Mouse (Mus musculus) left cerebral cortex, postnatal 4 days (tissue): ENCODE measurements around the gene Olfr875. TPM values are rescaled to one million over a fixed set of nuclear protein-coding genes. Genes with fewer than 3 reads are reported as not detected.

Experiments
- total RNA-seq, 2 experiments: library from RNA; stranded (reverse); gene quantifications; 2 replicates each; pipeline ENCODE4 v1.2.3; 2021

The Olfr875 gene
- total RNA-seq, 2 experiments from 2014 or later, result not detected

Other genes starting within 250 kb of the Olfr875 start
- 10 to 100 TPM; 30.8 to 30.9 TPM for gene Esam, start 243.8 kb upstream of the Olfr875 start, total RNA-seq
- 1 to 10 TPM; 3.4 TPM for gene Vsig2, start 232.6 kb upstream of the Olfr875 start, total RNA-seq
- 100 to 1,000 TPM; 616 to 622 TPM for gene Nrgn, start 219.0 kb upstream of the Olfr875 start, total RNA-seq
- 10 to 100 TPM; 10.5 to 11.1 TPM for gene Siae, start 216.2 kb upstream of the Olfr875 start, total RNA-seq
- 1 to 10 TPM; 1.3 to 1.6 TPM for gene Spa17, start 158.1 kb upstream of the Olfr875 start, total RNA-seq
- 10 to 100 TPM; 57.0 to 60.5 TPM for gene Tbrg1, start 114.5 kb upstream of the Olfr875 start, total RNA-seq
- gene Panx3, start 102.6 kb upstream of the Olfr875 start, total RNA-seq, result not detected
- gene Olfr160, start 55.6 kb upstream of the Olfr875 start, total RNA-seq, result not detected
- not detected for gene Olfr874, start 26.8 kb upstream of the Olfr875 start, total RNA-seq
- gene Olfr876, start 31.2 kb downstream of the Olfr875 start, total RNA-seq, result not detected
- gene Olfr877, start 82.4 kb downstream of the Olfr875 start, total RNA-seq, result not detected
- gene Olfr145, start 124.9 kb downstream of the Olfr875 start, total RNA-seq, result not detected
- gene Olfr878, start 146.0 kb downstream of the Olfr875 start, total RNA-seq, result not detected
- not detected for gene Olfr881, start 220.0 kb downstream of the Olfr875 start, total RNA-seq